Mouse (Mus musculus) ES-E14 (cell line): ENCODE measurements around the gene Zfp287.

Experiments
- CHD2 ChIP-seq: IDR thresholded peaks from 2 replicates; pipeline ENCODE4 v1.6.1; 2014; ENCODE audit warnings: mild to moderate bottlenecking, low read depth, low read length, inconsistent platforms
- HCFC1 ChIP-seq: IDR thresholded peaks from 2 replicates; pipeline ENCODE4 v1.6.1; 2012; ENCODE audit warnings: low read length, inconsistent platforms, borderline replicate concordance; ENCODE audit not compliant: insufficient read depth
- MAFK ChIP-seq: IDR thresholded peaks from 2 replicates; pipeline ENCODE4 v1.6.1; 2014; ENCODE audit warnings: mild to moderate bottlenecking, low read depth, low read length, inconsistent platforms; ENCODE audit not compliant: insufficient read depth
- ZC3H11A ChIP-seq: IDR thresholded peaks from 2 replicates; pipeline ENCODE4 v1.6.1; 2012; ENCODE audit warnings: low read depth, mild to moderate bottlenecking, inconsistent platforms, low read length, borderline replicate concordance
- ZNF384 ChIP-seq: IDR thresholded peaks from 2 replicates; pipeline ENCODE4 v1.6.1; 2012; ENCODE audit warnings: low read depth, low read length, inconsistent platforms

- TF ChIP-seq ZNF384 (no peak), ZC3H11A (no peak), CHD2 (no peak), HCFC1 (no peak), MAFK (no peak)
Measured at GRCm38 (mm10) chr11:62728276-62728675, 3.4 kb downstream of the Zfp287 start.
